Mouse (Mus musculus) thymus, postnatal 4 days (tissue): ENCODE data around the gene Rnase10.
"Not testable (repeated sequence)": the region's sequence is repeated elsewhere in the genome, so short reads cannot be mapped to it uniquely, and the experiment has no call there.

Experiments used
- DNase-seq: peaks from one replicate; pipeline ENCODE4 v3.0.0; 2021

Rnase10 gene

DNA sequence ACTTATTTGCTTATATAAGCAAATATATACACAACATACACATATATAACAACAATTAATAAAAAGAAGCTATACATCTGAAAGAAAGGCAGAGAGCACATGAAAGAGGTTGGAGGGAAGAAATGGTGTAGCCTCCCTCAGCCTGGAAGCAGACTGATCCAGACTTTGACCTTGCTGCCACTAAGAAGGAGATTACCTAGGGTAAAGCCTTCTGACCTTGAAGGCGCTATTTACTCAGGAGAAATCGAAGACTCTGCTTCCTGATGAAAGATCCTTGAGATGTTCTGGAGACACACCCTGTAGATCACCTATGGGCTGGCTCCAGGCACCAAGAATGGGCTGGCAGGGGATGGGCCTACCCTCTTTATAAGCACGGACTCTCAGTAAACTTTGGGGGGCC is 7.2 kb downstream of the Rnase10 start:
- not testable (repeated sequence) for DNase-seq

DNA sequence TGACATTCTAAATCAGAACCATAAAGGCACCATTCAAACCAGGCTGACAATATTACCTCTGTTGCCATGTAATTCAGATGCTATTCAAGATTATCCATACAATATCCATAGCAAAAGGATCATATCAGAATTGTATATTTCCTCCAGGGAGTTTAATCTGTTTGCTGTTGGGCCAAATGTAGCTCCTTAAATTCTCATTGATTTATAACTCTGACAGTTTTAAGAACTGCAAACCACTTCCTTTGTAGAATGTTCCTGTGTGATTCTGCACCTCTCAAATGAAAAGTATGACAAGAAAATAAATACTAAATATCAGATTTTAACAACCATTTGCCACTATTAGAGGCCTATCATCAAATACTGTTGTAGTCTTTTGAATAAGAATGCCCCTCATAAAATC is 8.2 kb downstream of the Rnase10 start:
- no peak for DNase-seq

DNA sequence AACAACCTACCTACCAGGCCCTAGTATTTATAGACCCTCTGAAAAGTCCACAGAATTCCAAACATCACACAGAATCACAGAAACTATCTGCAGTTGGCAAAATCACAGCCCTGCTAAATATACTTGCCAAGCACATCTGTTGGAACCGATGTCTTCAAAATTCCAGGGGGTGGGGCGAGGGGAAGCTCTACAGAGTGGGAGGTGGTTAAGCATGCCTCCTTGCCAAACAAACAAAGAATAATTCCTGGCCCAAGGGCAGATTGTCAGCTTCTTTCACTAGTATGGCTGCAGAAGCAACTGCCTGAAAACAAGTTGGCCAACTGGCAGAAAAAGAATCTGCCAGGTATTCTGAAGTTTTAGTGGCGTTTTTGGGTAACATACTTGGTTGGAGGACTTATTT is 9.7 kb downstream of the Rnase10 start:
- DNase-seq: no peak

DNA sequence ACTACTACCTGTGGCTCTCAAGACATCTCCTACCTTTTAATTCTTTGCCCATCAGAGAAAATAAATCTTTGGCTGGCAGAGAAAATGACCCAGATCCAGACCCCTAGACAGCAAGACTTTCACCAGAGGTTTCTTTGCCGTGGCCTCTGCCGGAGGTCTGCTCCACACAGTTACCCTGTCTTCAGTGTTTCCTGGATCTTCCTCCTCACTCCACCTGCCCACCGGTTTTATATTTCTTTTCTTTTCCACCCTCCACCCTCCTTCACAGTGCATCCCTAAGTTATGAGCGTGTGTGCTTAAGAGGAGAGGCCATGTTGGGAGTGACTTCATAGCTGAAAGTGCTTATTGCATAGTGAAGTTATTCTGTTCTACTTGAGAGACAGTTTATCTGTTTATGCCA is 15.9 kb downstream of the Rnase10 start:
- DNase-seq: no peak

DNA sequence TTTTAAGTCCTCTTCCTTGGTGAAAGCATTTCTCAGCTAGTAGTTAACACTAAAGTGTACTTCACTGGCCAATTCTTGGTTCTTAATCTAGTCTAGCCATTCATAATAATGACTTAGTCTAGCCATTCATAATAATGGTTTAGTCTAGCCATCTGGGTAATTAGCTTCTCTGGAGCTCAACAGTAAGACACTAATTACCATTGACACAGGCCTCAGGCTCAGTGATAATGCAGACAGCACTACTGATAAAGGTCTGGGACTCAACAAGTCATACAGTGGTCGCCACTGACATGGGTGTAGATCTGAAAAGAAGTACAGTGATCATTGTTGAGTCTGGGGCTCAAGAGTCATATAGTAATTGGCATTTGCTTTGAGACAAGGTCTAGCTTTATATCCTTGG is 17.3 kb downstream of the Rnase10 start:
- DNase-seq: no peak

DNA sequence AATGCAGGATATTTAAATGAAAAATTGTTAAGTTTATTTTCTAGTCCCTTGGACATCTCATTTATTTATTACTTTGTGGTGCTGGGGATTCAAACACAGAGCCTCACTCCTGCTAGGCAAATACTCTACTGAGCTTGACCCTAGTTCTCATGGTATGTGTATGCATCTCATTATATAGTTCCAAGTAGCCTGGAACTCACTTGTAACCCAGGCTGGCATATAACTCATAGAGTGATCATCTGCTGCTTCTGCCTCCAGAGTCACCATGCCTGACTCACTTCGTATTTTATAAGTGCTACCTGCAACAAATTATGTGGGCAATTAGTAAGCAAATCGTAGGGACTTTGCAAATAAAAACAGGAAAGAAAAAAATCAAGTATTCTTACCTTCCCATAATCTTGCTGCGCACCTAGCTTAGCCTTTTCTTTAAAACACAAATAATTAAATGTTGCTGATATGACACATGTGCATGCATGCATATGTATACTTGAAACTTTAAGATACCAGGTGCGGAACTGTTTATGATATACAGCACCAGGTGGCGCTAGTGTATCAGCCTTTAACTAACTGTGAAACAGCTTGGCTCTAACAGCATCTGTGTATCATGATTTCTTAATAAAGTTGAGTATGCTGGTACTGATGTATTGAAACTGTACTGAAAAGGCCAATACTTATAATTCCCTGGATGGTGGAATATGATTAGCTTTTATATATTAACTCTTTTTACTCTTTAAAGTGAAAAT is 19.0 kb downstream of the Rnase10 start:
- peak; percentile 72 for DNase-seq

DNA sequence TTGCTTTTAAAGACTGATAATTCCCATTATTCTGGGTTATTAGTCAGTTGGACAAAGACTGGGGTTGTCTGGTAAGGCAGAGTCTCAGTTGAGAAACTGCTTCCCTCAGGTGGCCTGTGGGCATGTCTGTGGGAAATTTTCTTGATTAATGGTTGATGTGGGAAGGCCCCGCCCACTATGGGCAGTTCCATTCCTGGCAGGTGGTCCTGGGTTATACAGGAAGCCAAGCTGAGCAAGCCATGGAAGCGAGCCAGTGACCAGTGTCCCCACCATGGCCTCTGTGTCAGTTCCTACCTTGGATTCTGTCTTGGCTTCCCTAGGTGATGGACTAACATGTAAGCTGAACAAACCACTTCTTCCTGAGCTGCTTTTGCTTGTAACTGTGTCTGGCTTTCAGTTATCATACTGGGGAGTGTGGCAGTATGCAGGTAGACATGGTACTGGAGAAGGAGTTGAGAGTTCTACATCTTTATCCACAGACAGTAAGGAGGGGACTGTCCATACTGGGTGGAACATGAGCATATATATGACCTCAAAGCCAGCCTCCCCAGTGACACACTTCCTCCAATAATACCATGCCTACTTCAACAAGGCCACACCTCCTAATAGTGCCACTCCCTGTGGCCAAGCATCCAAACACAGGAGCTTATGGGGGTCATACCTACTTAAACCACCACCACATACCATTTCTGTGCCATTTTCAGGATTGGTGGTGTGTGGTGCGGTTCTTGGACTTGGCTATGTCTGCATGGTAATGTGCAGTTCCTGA is 20.0 kb downstream of the Rnase10 start:
- no peak for DNase-seq

DNA sequence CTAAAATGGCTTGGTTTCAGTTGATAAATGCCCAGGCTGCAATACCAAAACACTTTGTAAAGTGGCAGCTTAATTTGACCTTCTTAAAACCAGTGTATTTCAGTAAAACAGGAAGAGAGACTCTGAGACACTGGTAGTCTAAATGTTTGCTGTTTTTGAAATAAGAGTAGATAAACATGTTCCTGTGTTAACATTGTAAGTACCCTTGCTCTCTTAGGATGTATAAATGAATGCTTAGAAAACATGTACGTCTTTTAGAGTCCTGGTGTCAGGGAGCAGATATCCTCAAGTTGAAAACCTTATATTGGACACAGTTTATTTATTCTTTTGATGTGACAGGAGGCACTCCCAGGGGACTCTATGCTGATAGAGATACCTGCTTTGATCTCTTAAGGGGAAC is 27.7 kb downstream of the Rnase10 start:
- DNase-seq: no peak

DNA sequence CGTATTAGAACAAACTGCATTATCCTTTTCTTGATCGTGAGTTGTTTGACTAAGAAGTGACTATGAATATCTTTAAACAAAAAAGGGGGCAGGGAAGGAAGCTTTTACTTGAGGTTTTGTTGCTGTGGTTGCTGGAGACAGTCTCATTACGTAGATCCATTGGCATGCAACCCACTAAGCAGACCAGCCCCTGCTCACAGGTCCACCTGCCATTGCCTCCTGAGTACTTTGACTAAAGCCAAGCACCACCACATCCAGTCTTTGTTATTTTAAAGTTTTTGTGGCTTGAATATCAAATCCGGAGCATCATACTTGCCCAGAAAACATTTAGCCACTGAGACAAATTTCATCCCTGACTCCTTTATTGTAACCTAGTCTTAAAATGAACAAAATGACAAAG is 28.7 kb downstream of the Rnase10 start:
- DNase-seq: no peak

DNA sequence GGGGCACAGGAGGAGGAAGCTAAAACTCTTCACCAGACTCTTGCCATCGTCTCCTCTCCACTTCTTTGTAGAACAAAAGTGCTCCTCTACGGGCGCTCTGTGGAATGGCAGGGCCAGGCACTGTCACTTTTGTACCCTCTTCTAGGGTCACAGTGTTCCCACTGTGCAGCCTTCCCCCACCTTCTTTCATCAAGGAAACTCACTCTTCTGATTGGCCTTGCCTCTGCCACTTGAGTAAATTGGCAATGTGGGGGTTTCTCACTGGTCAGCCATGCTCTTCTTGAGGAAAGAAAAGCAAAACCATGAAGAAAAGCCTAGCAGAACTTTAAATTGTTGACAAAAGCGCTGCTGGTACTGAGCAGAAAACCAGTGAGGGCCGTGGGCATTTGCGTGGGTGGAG is 34.2 kb downstream of the Rnase10 start, which contains the start of gene Rnase9:
Gene Rnase9 (minus strand): TSS at position 101 of the 400 bp plus-strand sequence.
- DNase-seq: no peak

DNA sequence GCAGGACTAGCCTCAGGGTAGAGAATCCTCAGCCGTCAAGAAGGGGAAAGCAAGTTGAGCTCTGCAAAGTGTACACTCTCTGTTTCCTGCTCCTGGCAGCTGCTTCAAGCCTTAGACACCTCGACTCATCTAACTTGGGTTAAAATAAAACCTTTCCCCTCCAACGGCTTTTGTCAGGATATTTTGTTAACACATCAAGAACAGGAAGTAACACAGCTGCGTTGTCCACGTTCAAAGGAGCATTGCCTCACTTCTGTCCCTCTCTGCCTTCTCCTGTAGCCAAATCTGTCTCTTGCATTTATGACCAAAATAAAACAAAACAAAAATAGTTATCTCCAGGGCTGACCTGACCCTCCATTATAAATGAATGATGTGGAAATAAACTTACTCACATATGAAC is 40.3 kb downstream of the Rnase10 start:
- DNase-seq: no peak

DNA sequence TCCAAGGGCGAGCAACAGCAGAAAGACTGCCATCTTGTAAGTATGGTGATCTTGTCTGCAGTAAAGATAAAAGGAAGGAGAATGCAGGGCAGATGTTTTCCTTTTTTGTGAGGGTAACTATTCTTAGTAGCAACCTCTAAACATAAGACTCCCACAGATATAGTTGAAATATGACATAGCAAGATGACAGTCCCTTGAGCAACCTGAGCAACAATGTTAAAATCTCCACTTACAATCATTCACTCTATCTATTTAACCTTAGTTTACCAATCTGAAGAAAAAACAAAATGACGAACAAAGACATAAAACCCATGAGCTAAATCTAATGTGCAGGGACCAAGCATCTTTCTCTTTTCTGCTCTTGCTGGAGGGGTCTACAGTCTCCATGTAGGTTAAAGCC is 42.5 kb downstream of the Rnase10 start, which contains the start of gene Rnase11:
Gene Rnase11 (minus strand): TSS at position 101 of the 400 bp plus-strand sequence.
- no peak for DNase-seq

DNA sequence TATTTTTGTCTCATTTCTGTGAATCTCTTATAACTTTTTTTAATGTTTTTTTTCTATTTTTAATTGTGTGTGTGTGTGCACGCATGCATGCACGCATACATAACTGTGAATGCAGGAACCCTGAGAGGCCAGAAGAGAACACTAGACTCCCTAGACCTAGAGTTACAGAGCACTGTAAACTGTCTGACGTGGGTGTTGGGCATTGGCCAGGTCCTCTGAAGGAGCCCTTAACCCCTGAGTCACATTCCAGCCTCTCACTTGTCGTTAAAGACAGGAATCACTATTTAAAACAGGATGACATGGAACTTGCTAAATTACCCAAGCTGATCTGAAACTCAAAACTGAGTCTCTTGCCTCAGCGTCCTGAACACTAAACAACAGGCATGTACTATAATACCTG is 44.4 kb downstream of the Rnase10 start:
- DNase-seq: no peak

DNA sequence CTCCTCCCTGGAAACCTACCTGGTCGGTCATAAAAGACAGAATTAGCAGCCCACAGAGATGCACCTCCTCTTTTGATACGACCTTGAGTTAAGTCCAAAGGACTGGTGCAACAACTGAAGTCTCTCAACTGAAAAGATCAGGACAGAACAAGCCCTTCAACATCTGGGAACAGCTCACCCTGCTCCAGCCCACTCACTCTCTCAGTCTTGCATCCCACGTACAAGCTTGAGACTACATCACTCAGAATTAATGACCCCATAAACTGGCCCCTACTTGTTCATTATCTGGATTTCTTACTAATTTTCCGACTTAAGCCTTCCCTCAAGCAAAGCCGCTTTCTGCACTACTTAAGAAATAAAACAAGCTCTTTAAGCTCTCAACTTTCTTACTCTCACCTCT is 45.6 kb downstream of the Rnase10 start:
- DNase-seq: no peak

DNA sequence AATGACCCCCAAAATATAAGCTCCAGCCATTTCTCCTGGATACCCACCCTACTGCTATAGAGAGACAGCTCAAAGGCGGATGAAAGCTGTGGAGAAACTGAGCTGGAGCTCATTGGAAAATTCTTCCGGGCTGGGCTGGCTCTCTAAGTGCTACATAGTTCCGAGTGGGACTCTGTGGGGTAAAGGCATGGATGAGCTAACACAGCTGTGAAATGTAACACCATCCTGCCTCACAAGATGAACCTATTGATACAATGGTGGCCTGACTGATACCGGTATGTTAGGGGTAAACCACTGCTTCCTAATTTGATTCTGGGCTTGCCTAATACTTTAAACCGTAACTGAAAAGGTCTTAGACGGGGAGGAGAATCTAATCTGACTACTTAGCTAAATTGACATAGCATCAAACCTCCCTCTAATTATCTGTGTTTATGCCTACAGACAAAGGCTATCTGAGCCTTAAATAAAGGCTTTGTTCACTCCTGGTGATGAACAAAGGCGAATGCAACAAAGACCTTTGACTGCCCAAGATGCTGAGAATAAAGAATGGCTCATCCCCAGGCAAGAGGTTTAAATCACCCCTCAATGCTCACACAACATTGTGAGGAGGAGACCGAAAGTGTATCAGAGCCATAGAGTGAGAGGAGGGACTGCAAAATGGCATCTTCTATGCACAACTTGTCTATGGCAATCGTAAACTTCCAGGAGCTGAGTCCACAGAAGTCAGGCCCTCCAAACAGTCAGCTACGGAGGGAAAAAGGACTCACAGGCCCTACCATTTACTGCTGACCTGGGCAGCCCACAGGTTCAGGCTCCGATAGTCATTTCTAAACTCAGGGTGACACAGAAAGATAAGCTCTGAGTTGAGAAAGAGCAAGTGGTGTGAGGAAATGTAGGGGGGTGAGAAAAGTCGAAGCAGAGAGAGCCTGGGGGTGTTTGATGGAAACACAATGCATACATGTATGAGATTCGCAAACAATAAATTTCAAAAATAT is 47.0 kb downstream of the Rnase10 start:
- DNase-seq: no peak

DNA sequence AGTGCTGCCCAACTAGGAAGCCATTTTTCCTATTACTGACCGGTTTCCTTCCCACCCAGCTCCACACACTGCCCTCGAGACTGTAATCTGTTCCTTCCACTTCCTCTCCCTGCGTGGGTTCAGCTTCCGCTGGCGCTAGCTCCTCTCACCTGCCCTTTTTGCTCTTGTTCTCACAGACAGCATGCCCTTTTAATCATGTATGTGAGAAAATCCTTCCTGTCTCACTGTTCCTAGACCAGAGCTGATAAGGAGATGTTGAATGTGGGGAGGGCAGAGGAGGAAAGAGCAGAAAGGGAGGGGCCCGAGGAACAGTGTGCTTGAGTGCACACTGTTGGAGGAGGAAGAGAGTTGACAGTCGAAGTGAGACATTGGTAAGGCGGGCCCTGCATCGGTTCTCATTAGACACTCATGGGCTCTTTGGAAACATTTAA is 49.9 kb downstream of the Rnase10 start, which contains the start of gene Rnase12:
Gene Rnase12 (minus strand): TSS at position 261 of the 431 bp plus-strand sequence.
- no peak for DNase-seq
